Mouse (Mus musculus): ENCODE results near the gene Atg14. TPM values are rescaled to one million over a fixed set of nuclear protein-coding genes. Genes with fewer than 3 reads are reported as not detected.
"Not testable (repeated sequence)": the region's sequence is repeated elsewhere in the genome, so short reads cannot be mapped to it uniquely, and the experiment has no call there.

Gene Atg14
- total RNA-seq (2012; rRNA removed): 3.6 and 4.7 TPM in 2 replicates
- 2.8 and 3.2 TPM in 2 replicates for total RNA-seq (2014; rRNA removed)
- 8.4 and 9.4 TPM in 2 replicates for polyA plus RNA-seq (2012; ENCODE audit: insufficient read length, low read depth)

GRCm38 (mm10) chr14:47570549-47570948 is at the start of gene Atg14:
Gene Atg14, minus strand, starts transcription at chr14:47570649.
- in situ Hi-C loops (cut with MboI; ENCODE audit: low pct_ligation_motif_present, low pct_unique_long_range_greater_than_20kb, low sequenced_read_pairs); H3K27me3 ChIP-seq (replicated peaks); H3K4me2 ChIP-seq (ENCODE audit: insufficient read depth, low read depth, poor library complexity, severe bottlenecking); dilution Hi-C loops (cut with MboI; ENCODE audit: extremely low pct_ligation_motif_present, extremely low pct_unique_long_range_greater_than_20kb, low sequenced_read_pairs); DNase-seq (ENCODE audit: extremely low read depth); H3K79me2 ChIP-seq (replicated peaks; ENCODE audit: control insufficient read depth, extremely low read depth, insufficient read depth, poor library complexity, severe bottlenecking); H3K36me3 ChIP-seq (replicated peaks in 1 of 2; ENCODE audit: control insufficient read depth in 1 of 2, insufficient read depth in 1 of 2, low read length in 1 of 2); H3K4me3 ChIP-seq (replicated peaks in 1 of 3; ENCODE audit: low read depth in 2 of 3, low read length in 2 of 3, poor library complexity in 1 of 3); H3K27ac ChIP-seq (ENCODE audit: insufficient read depth, low read depth); H3K9me3 ChIP-seq (replicated peaks; ENCODE audit: low read length); H3K9ac ChIP-seq (ENCODE audit: insufficient read depth, low read depth): not testable (repeated sequence)
- H3K4me1 ChIP-seq (ENCODE audit: control insufficient read depth in 1 of 2, insufficient read depth in 2 of 2): peaks cover 5 to 20% of the 10 kb centered on the region in 2 experiments; a peak in 2 of 4 replicates

- H3K4me2 ChIP-seq (ENCODE audit: insufficient read depth, low read depth, poor library complexity, severe bottlenecking): 0 out of 2 replicates have a peak overlapping the region, but pooled peaks have one; percentile 7
- in situ Hi-C loops (cut with MboI; ENCODE audit: low pct_ligation_motif_present, low pct_unique_long_range_greater_than_20kb, low sequenced_read_pairs) (no loop called here), dilution Hi-C loops (cut with MboI; ENCODE audit: extremely low pct_ligation_motif_present, extremely low pct_unique_long_range_greater_than_20kb, low sequenced_read_pairs) (no loop called here)
- H3K79me2 ChIP-seq (replicated peaks; ENCODE audit: control insufficient read depth, extremely low read depth, insufficient read depth, poor library complexity, severe bottlenecking): no peaks in the 10 kb centered on the region
- TF ChIP-seq USF2 (conservative IDR thresholded peaks at IDR 0.05; ENCODE audit: low read depth, low read length) (no peak), PAX5 (IDR thresholded peaks at IDR 0.05; ENCODE audit: low read length) (no peak), IRF4 (IDR thresholded peaks at IDR 0.05; ENCODE audit: low read depth, low read length) (no peak), ZMIZ1 (IDR thresholded peaks at IDR 0.05; ENCODE audit: low read depth, low read length) (no peak), CHD2 (IDR thresholded peaks at IDR 0.05; ENCODE audit: low read length) (peak; percentile 91), RAD21 (IDR thresholded peaks at IDR 0.05; ENCODE audit: low read depth, low read length) (no peak), POLR2A (IDR thresholded peaks at IDR 0.05; ENCODE audit: low read depth, low read length) (0 out of 2 replicates have a peak, but pooled peaks have one; percentile 15), TCF12 (IDR thresholded peaks at IDR 0.05; ENCODE audit: low read depth, low read length) (peak; percentile 47; the same call in 1 of the 2 replicates), JUND (conservative IDR thresholded peaks at IDR 0.05; ENCODE audit: low read depth, low read length) (no peak), NELFE (IDR thresholded peaks at IDR 0.05; ENCODE audit: low read depth, low read length) (0 out of 2 replicates have a peak, but pooled peaks have one; percentile 9), MXI1 (IDR thresholded peaks at IDR 0.05; ENCODE audit: low read depth, low read length) (no peak), JUN (IDR thresholded peaks at IDR 0.05; ENCODE audit: insufficient read depth, low read depth, low read length) (no peak), POLR2AphosphoS2 (IDR thresholded peaks at IDR 0.05; ENCODE audit: low read depth, low read length) (no peak), TBP (conservative IDR thresholded peaks at IDR 0.05; ENCODE audit: low read depth, low read length) (no peak), MYC (IDR thresholded peaks at IDR 0.05; ENCODE audit: low read depth, low read length) (no peak), ZNF384 (IDR thresholded peaks at IDR 0.05; ENCODE audit: low read depth, low read length) (peak; percentile 49; the same call in 1 of the 2 replicates), ETS1 (conservative IDR thresholded peaks at IDR 0.05; ENCODE audit: low read depth, low read length) (peak; percentile 62)
- peaks cover 0 to 26% of the 10 kb centered on the region in 2 experiments; a peak in 2 of 4 replicates for H3K4me1 ChIP-seq (ENCODE audit: control insufficient read depth in 1 of 2, insufficient read depth in 2 of 2)
- DNase-seq (ENCODE audit: extremely low read depth): peak; percentile 83
- H3K27ac ChIP-seq (ENCODE audit: insufficient read depth, low read depth): no peak overlapping the region
- no peak overlapping the region for H3K4me3 ChIP-seq (replicated peaks in 1 of 3; ENCODE audit: low read depth in 2 of 3, low read length in 2 of 3, poor library complexity in 1 of 3)
- H3K9me3 ChIP-seq (replicated peaks; ENCODE audit: low read length): peaks cover 2% of the 10 kb centered on the region
- no peak overlapping the region for H3K9ac ChIP-seq (ENCODE audit: insufficient read depth, low read depth)
- H3K27me3 ChIP-seq (replicated peaks): no peaks in the 10 kb centered on the region
- no peaks in the 10 kb centered on the region for H3K36me3 ChIP-seq (replicated peaks in 1 of 2; ENCODE audit: control insufficient read depth in 1 of 2, insufficient read depth in 1 of 2, low read length in 1 of 2)
These were observed 48.4 kb upstream of the Atg14 start for GRCm38 (mm10) chr14:47618891-47619290.
